In the genomic region with DNA sequence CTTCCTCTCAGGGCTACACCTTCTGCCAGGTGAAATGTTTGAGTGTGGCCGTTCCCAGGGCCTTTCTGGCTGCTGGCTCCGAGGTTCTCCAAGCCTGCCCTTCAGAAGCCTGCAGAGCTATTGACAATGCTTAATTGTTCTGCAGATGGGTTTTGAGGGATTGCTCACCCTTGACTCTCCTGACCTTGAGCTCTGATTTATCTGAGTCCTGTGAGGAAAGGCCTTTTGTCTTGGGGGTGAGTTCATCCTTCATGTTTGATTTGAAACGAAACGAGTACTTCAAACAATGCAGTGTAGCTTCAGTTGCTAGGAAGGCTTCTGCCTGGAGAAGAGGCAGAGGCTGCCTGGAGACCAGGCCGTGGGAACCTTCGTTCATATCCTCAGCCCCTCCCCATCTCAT, we compare ENCODE assay signal across 13 mouse cellular contexts. TPM values are rescaled to one million over a fixed set of nuclear protein-coding genes. Genes with fewer than 3 reads are reported as not detected.
"Had no signal": no experiment of that assay in that cellular context is flagged by ENCODE, and none has a peak within 500 bp of the region (broad histone marks: within the 10 kb centered on the region; RNA-seq: fewer than 3 reads in every experiment).

No protein-coding gene starts in this region.

- H3K27me3 ChIP-seq: limb, embryonic 13.5 days; midbrain, embryonic 12.5 days had no signal

- H3K9ac ChIP-seq: limb, embryonic 13.5 days; liver, embryonic 14.5 days; midbrain, embryonic 12.5 days had no signal

- H3K27ac ChIP-seq: kidney, postnatal 0 days; layer of hippocampus, adult 2 months; limb, embryonic 13.5 days; liver, embryonic 14.5 days; midbrain, embryonic 12.5 days had no signal

- H3K4me1 ChIP-seq: limb, embryonic 13.5 days; midbrain, embryonic 12.5 days had no signal

- H3K36me3 ChIP-seq: limb, embryonic 13.5 days; midbrain, embryonic 12.5 days had no signal

- H3K4me3 ChIP-seq: layer of hippocampus, adult 2 months; limb, embryonic 13.5 days; midbrain, embryonic 12.5 days had no signal

- H3K9me3 ChIP-seq: limb, embryonic 13.5 days; midbrain, embryonic 12.5 days had no signal

- DNase-seq: kidney, postnatal 36 days; left cerebral cortex, postnatal 4 days; lung, adult 18-20 months; right cerebral cortex, adult 18-20 months; right cerebral cortex, postnatal 25 days; thymus, postnatal 4 days had no signal

RNA-seq across cellular contexts. Expression of gene Ptpn5, which starts 10.8 kb away (rescaled TPM):
- total RNA-seq: liver, adult 2 months; megakaryocyte-erythroid progenitor cell, adult 5-6 weeks had no signal
- polyA plus RNA-seq: liver, embryonic 14.5 days had no signal
